Mouse (Mus musculus) hindbrain, embryonic 11.5 days (tissue): ENCODE data around the gene Oit1. TPM values are rescaled to one million over a fixed set of nuclear protein-coding genes. Genes with fewer than 3 reads are reported as not detected.

Experiments used
- ATAC-seq: fragments of 200-750 bp; cut with Nextera tagmentation; 2 replicates; pipeline ENCODE4 v1.8.0; 2017; ENCODE audit warnings: mild to moderate bottlenecking, moderate TSS enrichment, moderate library complexity; ENCODE audit not compliant: low FRiP score
- DNase-seq: peaks from one replicate; pipeline ENCODE4 v3.0.0-alpha.2; 2015; ENCODE audit warnings: low spot score
- H3K27ac ChIP-seq: fragments of 300-500 bp; sonication (generic); 2 replicates; pipeline ENCODE4 v1.5.1; 2014; ENCODE audit warnings: mild to moderate bottlenecking, low read depth, low read length
- H3K27me3 ChIP-seq: fragments of 300-500 bp; sonication (generic); 2 replicates; pipeline ENCODE4 v1.6.1; 2014; ENCODE audit warnings: mild to moderate bottlenecking, low read length, moderate library complexity, mixed read lengths; ENCODE audit not compliant: control insufficient read depth, insufficient read depth
- H3K36me3 ChIP-seq: fragments of 300-500 bp; sonication (generic); 2 replicates; pipeline ENCODE4 v1.6.1; 2014; ENCODE audit warnings: mild to moderate bottlenecking, low read length, moderate library complexity, mixed read lengths; ENCODE audit not compliant: control insufficient read depth, insufficient read depth
- H3K4me1 ChIP-seq: fragments of 300-500 bp; sonication (generic); replicated peaks from 2 replicates; pipeline ENCODE4 v1.6.1; 2014; ENCODE audit warnings: low read length, mixed read lengths; ENCODE audit not compliant: control insufficient read depth, insufficient read depth
- H3K4me2 ChIP-seq: fragments of 300-500 bp; sonication (generic); replicated peaks from 2 replicates; pipeline ENCODE4 v1.6.1; 2014; ENCODE audit warnings: mild to moderate bottlenecking, low read depth, low read length
- H3K4me3 ChIP-seq: fragments of 300-500 bp; sonication (generic); 2 replicates; pipeline ENCODE4 v1.5.1; 2014; ENCODE audit warnings: low read depth, low read length
- H3K9ac ChIP-seq: fragments of 300-500 bp; sonication (generic); 2 replicates; pipeline ENCODE4 v1.6.1; 2014; ENCODE audit warnings: low read depth, low read length
- H3K9me3 ChIP-seq: fragments of 300-500 bp; sonication (generic); 2 replicates; pipeline ENCODE4 v1.6.1; 2016; ENCODE audit warnings: low read length; ENCODE audit not compliant: control insufficient read depth
- WGBS: fragments of 180-500 bp; shearing (Covaris S2); extraction: QIAGEN DNeasy Blood & Tissue Kit; methylation state at CpG from one replicate; pipeline ENCODE4 v1.1.7; 2014; 5-methylcytosine and 5-hydroxymethylcytosine counted together
- polyA plus RNA-seq: library from polyadenylated mRNA; unstranded; fragments of >200 nt; fragmentation: Nextera tagmentation; extraction: Ambion mirVana; gene quantifications from 2 replicates; pipeline ENCODE4 v1.2.1, GENCODE M21; 2014

Oit1 gene
- polyA plus RNA-seq, 1 experiment from 2014 or later = 0.14 TPM

- Histone ChIP-seq H3K4me2 (no peak overlapping the region), H3K4me3 (no peak overlapping the region), H3K9me3 (no peaks in the 10 kb centered on the region), H3K36me3 (no peaks in the 10 kb centered on the region), H3K9ac (no peak overlapping the region), H3K4me1 (0 out of 2 replicates have a peak, but pooled peaks cover 6% of the 10 kb centered on the region), H3K27ac (no peak overlapping the region), H3K27me3 (peaks cover 34% of the 10 kb centered on the region)
- DNase-seq = no peak
- WGBS = 79% methylated on average over 6 of the region's 6 CpGs
- ATAC-seq = no peak
Measured at GRCm38 (mm10) chr14:8315169-8315568, 63.4 kb downstream of the Oit1 start.

DNA sequence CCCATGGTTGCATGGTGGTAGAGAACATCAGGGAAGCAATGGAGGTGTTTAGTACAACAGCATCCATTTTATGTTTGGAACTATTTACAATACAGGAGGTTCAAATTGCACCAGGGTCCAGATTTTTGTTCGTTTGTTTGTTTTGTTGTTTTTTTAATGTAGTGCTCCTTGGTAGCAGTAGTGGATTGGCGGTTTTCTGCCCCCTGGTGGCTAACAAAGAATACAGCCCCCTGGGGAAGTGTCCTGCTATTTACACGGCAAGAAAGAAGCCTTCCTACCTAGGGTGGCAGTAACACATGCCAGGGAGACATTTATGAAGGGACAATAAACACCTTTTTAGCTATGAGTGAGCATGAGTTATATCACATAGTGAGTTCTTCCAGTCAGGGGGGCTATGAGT is 64.0 kb downstream of the Oit1 start:
- Histone ChIP-seq H3K27me3 (peaks cover 34% of the 10 kb centered on the region), H3K27ac (no peak overlapping the region), H3K4me1 (0 out of 2 replicates have a peak, but pooled peaks cover 6% of the 10 kb centered on the region), H3K9me3 (no peaks in the 10 kb centered on the region), H3K4me3 (no peak overlapping the region), H3K9ac (no peak overlapping the region), H3K4me2 (no peak overlapping the region), H3K36me3 (no peaks in the 10 kb centered on the region)
- DNase-seq (peak; percentile 42), ATAC-seq (no peak)
- WGBS = 24% methylated on average over 3 of the region's 3 CpGs

- H3K9me3 ChIP-seq = no peaks in the 10 kb centered on the region
- no peak overlapping the region for H3K4me2 ChIP-seq
- no peak for ATAC-seq
- no peak overlapping the region for H3K9ac ChIP-seq
- H3K27ac ChIP-seq = no peak overlapping the region
- no peaks in the 10 kb centered on the region for H3K36me3 ChIP-seq
- WGBS = 47% methylated on average over 7 of the region's 7 CpGs
- peaks cover 34% of the 10 kb centered on the region for H3K27me3 ChIP-seq
- no peak for DNase-seq
- 0 out of 2 replicates have a peak, but pooled peaks cover 6% of the 10 kb centered on the region for H3K4me1 ChIP-seq
- H3K4me3 ChIP-seq = no peak overlapping the region
Measured at GRCm38 (mm10) chr14:8313877-8314276, 64.7 kb downstream of the Oit1 start.

DNA sequence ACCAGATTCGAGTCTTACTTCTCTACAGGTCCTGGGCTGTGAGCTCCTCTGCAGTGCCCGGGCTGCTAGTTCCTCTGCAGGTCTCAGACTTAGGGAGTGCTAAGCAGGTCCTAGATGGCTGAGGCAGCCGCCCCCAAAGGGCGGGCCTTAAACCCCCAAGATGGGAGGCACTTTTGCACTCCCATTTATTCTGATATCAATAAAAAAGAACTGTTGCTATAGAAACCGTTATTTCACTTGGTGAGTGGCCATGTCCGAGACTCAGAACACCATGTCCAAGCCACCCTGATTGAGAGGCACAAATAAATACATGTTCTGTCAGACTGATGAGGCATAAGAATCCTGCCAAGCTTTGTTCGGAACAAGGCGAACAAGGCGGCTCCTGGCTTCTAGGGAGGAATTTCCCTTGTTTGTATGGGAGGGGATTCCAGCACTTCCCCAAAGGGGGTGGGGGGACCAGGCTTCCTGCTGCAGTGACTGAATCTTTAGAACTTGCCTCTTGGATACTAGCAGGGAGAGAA is 68.9 kb downstream of the Oit1 start:
- DNase-seq (no peak), ATAC-seq (no peak)
- Histone ChIP-seq H3K9ac (no peak overlapping the region), H3K36me3 (no peaks in the 10 kb centered on the region), H3K27ac (no peak overlapping the region), H3K4me3 (no peak overlapping the region), H3K4me1 (no peaks in the 10 kb centered on the region), H3K4me2 (no peak overlapping the region), H3K9me3 (no peaks in the 10 kb centered on the region), H3K27me3 (no peaks in the 10 kb centered on the region; the same call in 1 of the 2 replicates)
- WGBS = 11% methylated on average over 9 of the region's 9 CpGs

- H3K27ac ChIP-seq = no peak overlapping the region
- DNase-seq = no peak
- H3K9ac ChIP-seq = no peak overlapping the region
- 72% methylated on average over 3 of the region's 3 CpGs for WGBS
- no peak overlapping the region for H3K4me2 ChIP-seq
- H3K4me1 ChIP-seq = no peaks in the 10 kb centered on the region
- H3K9me3 ChIP-seq = no peaks in the 10 kb centered on the region
- H3K36me3 ChIP-seq = no peaks in the 10 kb centered on the region
- H3K4me3 ChIP-seq = no peak overlapping the region
- no peak for ATAC-seq
- H3K27me3 ChIP-seq = no peaks in the 10 kb centered on the region
Measured at GRCm38 (mm10) chr14:8308650-8309049, 69.9 kb downstream of the Oit1 start.

DNA sequence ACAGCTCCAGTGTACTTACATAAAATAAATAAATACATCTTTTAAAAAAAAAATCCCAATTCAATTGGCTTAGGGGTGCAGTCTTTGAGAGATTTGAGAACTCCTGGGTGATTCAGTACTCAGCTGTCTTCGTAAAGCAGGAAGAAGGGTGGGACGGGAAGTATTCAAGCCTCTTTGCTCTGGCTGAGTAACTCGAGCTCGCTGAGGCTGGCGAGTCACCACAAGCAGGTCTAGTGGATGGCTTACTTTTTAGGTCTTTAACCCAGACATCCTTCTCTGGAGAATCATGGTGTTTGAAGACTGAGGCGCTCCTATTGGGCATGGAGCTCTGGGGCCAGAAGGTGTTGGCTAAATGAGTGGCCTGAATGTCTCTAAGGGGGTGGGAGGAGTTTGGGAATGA is 71.7 kb downstream of the Oit1 start:
- Histone ChIP-seq H3K36me3 (no peaks in the 10 kb centered on the region), H3K4me1 (no peaks in the 10 kb centered on the region), H3K27ac (no peak overlapping the region), H3K27me3 (no peaks in the 10 kb centered on the region), H3K9me3 (no peaks in the 10 kb centered on the region), H3K4me2 (no peak overlapping the region), H3K4me3 (no peak overlapping the region), H3K9ac (no peak overlapping the region)
- 83% methylated on average over 6 of the region's 6 CpGs for WGBS
- ATAC-seq (no peak), DNase-seq (no peak)

DNA sequence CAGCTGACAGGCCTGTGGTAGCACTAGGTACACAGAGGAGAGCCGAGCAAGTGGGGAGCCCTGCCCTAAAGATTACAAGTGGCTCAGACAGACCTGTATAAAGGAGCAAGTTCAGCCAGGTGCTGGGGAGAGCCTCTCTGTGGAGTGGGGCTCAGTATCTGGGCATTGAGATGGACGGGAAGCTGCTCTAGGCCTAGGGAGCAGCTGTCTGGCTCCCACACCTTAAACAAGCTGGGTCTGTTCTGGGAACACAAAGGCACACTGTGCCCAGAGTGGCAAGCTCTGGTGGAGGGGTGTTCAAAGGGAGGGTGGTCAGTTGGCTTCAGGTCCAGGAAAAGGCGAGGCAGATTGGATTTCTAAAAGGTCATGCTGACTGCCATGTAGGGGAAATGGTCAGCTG is 73.5 kb downstream of the Oit1 start:
- H3K9ac ChIP-seq = no peak overlapping the region
- no peak overlapping the region for H3K4me2 ChIP-seq
- WGBS = 59% methylated on average over 3 of the region's 3 CpGs
- H3K4me3 ChIP-seq = no peak overlapping the region
- ATAC-seq (no peak), DNase-seq (no peak)
- no peaks in the 10 kb centered on the region for H3K27me3 ChIP-seq
- no peak overlapping the region for H3K27ac ChIP-seq
- H3K36me3 ChIP-seq = no peaks in the 10 kb centered on the region
- H3K4me1 ChIP-seq = no peaks in the 10 kb centered on the region
- no peaks in the 10 kb centered on the region for H3K9me3 ChIP-seq

- Histone ChIP-seq H3K27ac (no peak overlapping the region), H3K4me3 (no peak overlapping the region), H3K36me3 (no peaks in the 10 kb centered on the region), H3K4me1 (no peaks in the 10 kb centered on the region), H3K9ac (no peak overlapping the region), H3K27me3 (no peaks in the 10 kb centered on the region), H3K9me3 (no peaks in the 10 kb centered on the region), H3K4me2 (no peak overlapping the region)
- ATAC-seq = no peak
- no peak for DNase-seq
Measured at GRCm38 (mm10) chr14:8304082-8304481, 74.5 kb downstream of the Oit1 start.

DNA sequence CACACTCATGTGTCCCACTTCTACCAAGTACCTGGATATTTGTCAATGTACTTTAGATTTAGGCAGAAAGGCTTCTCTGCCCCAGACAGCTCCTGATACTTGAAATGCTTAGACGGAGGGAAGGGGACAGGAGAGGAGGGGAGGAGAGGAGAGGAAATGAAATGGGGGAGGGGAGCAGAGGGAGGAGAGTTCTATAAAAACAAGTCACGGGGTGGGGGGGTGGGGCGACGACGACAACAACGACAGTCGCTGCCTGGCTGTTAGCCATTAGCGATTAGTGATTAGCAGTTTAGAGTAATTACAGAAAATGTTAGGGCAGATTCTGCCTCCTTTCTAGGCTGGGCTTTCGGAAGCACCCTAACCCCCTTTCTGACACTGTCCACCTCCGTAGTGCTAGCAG is 75.9 kb downstream of the Oit1 start:
- no peak for ATAC-seq
- H3K4me3 ChIP-seq = no peak overlapping the region
- 17% methylated on average over 10 of the region's 10 CpGs for WGBS
- H3K4me1 ChIP-seq = no peaks in the 10 kb centered on the region
- H3K4me2 ChIP-seq = no peak overlapping the region
- DNase-seq = no peak
- no peak overlapping the region for H3K9ac ChIP-seq
- H3K27me3 ChIP-seq = no peaks in the 10 kb centered on the region
- no peaks in the 10 kb centered on the region for H3K9me3 ChIP-seq
- H3K36me3 ChIP-seq = no peaks in the 10 kb centered on the region
- no peak overlapping the region for H3K27ac ChIP-seq
